Mouse (Mus musculus): ENCODE data around the gene Vwa7. TPM values are rescaled to one million over a fixed set of nuclear protein-coding genes. Genes with fewer than 3 reads are reported as not detected.

The Vwa7 gene
- total RNA-seq, 2 experiments from 2014 or later = 13.1 to 14.1 TPM

DNA sequence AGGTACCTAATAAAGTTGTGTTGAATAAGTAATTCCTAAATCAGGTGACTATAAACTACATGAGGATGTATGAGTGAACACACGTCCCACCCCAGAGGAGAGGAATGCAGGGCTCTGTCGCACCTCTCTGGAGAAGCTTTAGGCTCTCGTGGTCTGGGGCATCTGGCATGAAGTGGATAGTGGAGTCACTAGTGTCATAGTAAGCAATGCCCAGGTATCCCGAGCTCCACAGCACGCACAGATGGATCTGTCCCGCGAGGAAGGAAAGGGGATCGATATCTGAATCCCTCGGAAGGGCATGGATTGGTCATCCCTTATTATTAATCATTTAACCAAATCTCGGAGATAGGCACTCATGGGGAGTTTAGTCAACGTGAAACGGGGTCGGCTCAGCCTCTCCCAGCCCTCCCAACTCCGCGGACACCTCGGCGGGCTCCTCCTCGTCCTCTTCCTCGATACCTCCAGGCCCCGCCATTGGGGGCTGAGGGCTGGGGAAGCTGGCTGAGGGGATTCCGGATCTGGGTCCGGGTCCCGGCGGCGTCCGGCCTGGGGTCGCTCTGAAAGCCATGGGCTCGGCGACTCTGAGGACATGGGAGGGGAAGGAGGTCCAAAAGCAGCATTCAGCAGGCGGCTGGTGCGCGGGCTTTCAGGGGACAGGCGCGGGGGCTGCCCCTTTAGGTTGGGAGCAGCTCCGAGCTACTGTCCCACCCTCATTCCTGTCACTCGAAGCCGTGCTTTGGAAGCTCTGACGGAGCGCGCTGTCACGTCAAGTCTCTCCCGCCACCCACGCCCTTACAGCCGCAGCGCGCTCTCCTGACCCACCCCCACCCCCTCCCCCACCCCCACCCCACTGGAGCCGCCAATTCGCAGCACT lies 29.7 kb downstream of the Vwa7 start:
- no peak for DNase-seq

DNA sequence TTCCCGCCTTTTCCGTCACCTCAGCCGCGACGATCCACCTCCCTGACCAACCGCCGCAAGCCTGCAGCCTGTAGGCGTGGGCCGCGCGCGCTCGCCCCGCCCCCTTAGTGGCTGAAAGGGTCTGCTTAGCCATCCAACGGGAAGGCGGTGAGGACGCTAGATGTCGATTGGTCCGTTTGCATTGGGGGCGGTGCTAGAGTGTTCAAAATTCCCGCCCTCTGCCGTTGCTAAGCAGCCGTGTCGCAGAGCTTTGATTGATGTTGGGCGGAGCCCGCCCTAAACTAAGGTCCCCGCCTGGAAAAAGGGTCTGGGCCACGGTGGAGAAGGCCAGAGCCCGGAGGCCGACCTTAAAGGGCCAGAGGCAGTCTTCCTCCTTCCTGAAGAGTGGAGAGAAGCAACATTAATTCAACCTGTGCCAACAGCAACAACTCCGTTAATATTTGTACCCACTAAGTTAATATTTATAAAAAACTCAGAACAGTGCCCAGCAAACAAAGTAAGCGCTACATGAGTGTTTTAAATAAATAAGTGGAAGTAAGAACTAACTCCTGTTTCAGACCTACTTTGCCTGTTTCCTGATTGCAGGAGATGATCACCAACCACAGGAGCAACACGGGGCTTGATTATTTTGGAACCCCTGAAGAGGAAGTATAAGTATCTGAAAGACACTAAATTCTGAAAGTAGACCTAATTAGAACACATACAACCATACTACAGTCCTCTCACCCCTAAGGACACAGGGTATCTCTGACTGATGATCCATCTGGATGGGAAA lies 30.5 kb downstream of the Vwa7 start, which contains the start of gene Msh5:
TSS of gene Msh5 (minus strand) at position 65 of the 775 bp plus-strand sequence.
- peak; percentile 97 to 98 for DNase-seq

DNA sequence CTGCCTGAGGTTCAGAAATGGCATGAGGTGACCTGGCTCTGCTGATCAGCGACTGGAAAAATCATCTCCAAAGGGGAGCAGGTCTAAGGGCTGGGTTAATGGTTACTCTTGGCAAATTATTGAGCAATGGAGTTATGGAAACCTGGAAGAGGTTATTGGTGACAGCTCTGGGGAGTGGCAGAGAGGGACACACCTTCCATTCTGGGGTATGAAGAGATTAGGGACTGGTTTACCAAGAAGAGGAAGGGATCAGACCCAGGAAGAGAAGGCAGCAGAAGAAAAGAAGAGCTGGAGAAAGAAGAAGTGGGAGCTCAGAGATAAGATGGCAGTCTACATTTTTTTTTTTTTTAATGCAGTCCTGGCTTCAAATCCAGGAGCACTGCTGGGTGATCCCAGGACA lies 31.3 kb downstream of the Vwa7 start:
- peak in 1 of 2 experiments; percentile 34 for DNase-seq

DNA sequence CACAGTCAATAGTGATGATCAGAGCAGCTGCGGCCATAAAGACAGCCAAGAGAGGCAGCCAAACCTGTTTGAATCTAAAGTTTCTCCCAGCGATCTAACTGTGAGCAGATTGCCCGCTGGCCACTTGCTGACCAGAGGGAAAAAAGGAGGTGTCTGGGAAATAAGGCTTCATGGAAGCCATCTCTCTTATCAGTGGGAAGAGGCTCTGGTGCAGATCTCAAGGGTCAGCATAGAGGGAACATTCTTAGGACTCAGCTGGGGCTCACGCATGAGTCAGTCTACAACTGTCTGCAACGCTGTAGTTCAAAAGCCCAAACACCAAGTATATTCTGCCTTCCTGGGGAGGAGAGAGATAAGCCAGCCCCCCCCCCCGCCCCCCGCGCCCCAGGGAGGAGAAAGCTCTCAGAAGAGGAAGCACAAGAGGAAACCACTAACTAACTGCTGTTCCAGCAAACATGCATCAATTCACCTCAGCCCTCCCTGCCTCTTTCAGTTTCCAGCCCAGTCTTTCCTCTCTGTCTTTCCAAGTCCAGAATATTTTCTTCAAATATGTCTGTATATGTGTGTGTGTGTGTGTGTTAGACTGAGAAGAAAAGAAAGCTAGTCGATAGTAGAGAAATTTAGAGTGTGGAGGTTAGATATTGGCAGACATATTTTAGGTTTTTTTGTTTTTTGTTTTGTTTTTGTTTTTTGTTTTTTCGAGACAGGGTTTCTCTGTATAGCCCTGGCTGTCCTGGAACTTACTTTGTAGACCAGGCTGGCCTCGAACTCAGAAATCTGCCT lies 32.0 kb downstream of the Vwa7 start:
- DNase-seq = peak; percentile 61 to 63

DNA sequence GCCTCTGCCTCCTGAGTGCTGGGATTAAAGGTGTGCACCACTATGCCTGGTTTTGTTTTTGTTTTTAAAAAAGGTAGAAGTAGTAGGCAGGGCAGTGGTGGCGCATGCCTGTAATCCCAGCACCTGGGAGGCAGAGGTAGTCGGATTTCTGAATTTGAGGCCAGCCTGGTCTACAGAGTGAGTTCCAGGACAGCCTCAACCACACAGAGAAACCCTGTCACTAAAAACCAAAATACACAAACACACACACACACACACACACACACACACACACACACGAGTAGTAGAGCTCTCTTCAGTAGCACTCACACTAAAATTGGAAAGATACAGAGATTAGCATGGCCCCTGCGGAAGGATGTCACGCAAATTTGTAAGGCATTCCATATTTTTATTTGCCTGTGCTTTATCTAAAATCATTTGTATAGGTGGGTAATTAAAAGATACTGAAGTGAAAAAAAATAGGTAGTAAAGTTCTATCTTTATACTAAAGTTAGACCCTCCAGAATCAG lies 32.6 kb downstream of the Vwa7 start:
- DNase-seq = no peak

DNA sequence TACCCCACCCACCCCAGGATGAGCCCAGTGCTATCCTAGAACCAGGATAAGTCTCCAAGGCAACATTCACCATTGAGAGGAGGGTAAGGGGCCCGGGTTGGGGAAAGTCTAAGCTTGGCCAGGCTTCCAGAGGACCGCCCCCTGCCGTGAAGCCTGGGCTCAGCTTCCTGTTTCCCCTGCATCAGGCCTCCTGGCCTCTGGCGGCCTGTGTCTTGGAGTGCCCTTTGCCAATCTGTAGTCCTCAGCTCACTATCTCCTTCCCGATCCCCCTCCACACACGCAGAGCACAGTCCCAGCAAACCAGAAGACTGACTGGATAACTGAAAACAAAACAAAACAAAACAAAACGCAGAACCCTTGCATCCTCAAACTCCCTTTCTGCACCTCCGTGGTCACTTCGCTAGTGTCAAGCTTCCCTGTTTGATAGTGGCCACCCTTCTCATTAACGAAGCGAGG lies 33.2 kb downstream of the Vwa7 start, which contains the start of gene Clic1:
TSS of gene Clic1 (plus strand) at position 406 of the 456 bp plus-strand sequence.
- peak; percentile 70 to 77 for DNase-seq

DNA sequence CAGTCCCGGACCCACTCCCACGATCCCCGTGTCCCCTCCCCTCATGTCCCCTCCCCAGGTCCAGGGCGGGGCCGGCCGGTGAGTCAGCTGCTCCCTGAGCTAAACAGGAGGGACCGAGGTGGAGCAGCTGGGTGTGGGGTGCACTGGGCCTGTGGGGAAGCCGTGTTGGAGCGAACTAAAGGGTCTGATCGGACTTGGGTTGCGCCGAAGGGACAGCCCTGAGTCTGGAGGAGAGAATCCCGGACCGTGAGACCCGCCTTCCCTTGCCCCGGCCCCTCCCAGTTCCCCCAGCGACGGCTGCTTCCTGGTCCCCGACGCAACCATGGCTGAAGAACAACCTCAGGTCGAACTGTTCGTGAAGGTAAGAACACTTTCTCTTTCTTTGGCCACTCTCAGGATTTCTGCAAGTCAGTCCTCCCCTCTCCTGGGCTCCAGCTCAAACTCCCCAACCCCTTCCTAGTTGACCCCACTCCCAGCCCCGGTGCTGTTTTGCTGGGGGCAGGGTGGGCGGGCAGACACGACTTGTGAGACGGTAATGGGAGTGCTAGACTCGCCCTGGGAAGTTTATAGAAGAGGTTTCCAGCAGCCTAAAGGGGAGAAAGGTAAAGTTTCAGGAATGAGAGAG lies 33.9 kb downstream of the Vwa7 start:
- DNase-seq = peak; percentile 86 to 90

DNA sequence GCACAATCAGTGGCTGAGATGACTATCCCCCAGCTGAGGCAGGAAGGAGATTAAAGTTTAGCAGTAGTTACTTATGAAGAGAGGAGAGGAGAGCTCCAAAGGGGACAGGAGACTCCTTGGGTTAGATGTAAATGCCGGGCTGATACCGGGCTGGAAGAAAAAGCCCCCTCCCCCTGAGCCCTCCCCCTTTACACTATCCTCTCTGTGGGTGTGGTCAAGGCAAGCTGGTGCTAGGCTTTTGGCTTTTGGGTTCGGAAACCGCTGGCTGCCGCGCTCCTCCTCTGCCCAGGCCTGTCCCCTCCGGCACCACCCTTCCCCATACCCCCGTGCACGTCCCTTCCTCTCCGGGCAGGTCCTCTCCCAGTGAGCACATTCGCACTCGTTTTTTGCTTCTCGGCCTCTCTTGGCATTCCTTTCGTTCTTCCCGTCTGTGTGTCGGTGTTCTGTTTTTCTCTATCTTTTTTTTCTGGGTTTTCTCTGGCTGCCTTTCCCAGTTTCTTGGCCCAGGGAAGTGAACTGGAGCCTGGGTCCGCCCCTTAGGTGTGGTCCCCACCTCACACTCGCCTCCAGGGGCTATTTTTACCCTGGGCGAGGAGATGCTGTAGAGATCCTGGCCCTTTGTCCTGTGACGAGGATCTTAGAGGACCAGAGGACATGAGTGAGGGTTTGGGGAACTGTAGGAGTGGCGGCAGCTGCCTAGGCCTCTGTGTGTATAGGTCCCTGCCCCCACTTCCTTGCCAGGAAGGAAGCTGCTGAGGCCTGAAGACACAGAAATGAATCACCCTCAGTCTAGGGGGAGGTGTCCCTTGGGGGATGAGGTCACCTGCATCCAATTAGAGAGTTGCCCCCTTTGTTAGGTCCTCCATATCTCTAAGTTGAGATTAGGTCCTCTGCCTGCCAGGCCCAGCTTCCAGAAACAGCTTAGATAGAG lies 35.0 kb downstream of the Vwa7 start:
- DNase-seq = peak; percentile 85 to 94

DNA sequence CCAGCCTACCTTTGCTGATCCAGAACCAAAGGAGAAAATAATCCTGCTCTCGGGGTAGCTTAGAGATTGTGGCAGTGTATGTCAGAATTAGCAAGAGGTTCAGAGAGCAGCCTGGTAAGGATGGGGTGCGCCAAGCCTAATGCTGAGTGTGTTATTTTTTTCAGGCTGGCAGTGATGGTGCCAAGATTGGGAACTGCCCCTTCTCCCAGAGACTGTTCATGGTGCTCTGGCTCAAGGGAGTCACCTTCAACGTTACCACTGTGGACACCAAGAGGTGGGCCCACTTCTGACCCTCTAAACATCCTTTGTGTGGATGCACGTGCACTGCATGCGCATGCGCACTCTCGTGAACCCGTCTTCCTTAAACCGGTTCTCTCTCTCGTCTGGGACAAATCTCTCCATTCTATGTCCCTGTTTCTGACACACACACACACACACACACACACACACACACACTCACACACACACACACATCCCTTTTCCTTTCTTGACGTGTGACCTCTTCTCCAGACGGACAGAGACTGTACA lies 36.0 kb downstream of the Vwa7 start:
- no peak for DNase-seq

DNA sequence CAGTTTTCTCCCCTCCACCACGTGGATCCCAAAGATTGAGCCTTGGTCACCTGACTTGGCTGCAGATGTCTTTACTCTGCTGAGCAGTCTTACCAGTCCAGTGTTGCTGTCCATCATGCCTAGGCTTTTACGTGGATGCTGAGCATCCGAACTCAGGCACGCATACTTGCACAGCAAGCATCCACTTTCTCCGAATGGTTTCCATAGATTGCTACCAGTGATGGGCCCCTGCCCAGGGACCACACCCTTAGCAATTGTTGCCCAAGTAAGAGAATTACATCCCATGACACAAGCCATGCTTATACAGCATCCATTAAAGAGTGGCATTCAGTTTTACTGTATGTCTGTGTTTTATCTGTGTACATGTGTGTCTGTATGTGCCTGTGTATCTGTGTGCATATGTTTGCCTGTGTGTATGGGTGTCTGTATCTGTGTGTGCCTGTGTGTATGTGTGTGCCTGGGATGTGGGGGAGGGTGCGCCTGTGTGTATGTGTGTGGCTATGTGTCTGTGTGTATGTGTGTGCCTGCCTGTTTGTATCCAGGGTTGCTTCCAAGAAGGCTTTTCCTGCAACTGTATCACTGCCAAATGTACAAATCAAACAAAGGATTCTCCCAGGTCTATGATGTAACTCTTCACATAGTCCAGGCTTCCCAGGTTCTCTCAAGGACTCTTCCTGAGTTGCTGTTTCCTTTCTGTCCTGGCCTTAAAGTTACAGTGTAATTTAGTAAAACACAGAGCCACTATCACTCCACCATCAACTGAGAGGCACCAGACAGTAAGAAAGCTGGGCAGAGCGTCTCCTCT lies 39.5 kb downstream of the Vwa7 start:
- no peak for DNase-seq

DNA sequence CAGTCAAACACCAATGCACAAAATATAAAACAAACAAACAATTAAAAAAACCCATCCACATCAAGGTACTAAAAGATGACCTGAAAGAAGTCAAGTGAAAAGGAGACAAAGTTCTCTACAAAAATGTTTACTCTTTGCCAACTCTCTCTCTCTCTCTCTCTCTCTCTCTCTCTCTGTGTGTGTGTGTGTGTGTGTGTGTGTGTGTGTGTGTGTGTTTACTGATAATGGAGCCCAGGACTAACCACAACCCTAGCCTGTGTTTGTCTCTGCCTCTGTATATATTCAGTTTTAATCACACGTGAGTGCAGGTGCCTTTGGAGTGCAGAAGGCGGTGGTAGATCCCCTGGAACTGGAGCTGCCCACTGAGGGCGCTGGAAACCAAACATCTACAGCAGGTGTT lies 40.7 kb downstream of the Vwa7 start:
- DNase-seq = no peak

DNA sequence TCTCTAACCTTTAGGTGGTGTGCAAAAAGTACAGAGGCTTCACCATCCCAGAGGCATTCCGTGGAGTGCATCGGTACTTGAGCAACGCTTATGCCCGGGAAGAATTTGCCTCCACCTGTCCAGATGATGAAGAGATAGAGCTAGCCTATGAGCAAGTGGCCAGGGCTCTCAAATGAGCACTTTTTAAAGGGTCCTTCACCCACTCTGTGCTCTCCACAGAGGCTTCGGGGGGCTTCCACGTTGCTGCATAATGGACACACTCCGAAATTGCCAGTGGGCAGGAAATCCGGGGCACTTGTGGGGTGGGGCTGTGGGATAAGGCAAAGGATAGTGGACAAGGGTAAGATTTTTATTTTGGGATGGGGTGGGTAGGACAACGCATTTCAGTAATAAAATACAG lies 41.9 kb downstream of the Vwa7 start:
- no peak for DNase-seq

DNA sequence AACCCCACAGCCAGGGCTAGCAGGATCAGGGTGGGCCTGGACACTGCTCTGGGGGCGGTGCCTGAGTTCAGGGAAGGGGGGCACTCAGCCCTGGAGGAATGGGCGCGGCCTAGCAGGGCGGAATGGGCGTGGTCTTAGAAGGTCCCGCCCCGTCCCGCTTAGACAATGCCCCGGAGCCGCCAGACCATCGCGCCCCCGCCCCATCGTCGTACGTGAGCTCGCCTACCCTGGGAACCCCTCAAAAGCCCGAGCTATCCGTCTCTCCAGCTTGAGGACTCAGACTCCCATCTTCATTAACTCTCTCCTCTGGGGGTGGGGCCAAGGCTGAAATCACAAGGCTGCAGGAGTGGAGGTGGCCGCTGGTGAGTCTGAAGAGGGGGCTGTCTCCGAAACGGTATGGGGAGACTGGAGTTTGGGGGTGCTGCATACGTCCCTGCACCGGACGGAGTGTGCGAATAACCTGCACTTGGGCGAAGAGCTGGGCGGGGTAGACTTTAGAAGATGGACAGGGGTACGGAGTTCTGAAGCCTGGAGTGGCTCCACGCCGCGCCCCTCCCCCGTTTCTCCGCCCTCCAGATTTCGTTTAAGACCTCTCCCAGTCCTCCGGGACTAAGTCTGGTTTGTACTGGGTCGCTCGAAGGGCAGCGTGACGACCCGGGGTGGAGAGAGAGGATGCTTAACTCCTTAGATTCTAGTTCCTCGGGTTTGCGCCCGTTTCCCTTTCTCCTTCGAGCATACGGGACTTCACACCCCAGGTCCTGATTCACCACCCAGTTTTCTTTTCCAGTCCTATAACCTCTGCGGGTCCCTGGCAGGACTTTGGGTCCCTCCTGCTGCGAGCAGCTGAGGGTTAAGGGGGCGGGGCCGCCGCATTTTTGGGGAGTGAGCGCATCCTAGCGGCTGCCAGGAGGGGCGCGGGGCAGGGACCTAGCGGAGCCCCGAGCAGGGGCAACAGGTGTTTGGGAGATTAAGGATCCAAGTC lies 42.8 kb downstream of the Vwa7 start, which contains the start of gene Ddah2:
TSS of gene Ddah2 (plus strand) at position 125 of the 982 bp plus-strand sequence.
- peak; percentile 93 to 94 for DNase-seq

DNA sequence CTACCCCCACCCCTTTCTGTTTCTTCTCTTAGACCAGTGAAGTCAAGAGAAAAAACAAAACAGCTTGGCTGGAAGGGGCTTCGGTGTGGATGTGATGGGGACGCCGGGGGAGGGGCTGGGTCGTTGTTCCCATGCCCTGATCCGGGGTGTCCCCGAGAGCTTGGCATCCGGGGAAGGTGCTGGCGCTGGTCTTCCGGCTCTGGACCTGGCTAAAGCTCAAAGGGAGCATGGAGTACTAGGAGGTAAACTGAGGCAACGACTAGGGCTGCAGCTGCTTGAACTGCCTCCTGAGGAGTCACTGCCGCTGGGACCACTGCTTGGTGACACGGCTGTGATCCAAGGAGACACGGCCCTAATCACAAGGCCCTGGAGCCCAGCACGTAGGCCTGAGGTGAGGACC lies 43.7 kb downstream of the Vwa7 start:
- no peak for DNase-seq

DNA sequence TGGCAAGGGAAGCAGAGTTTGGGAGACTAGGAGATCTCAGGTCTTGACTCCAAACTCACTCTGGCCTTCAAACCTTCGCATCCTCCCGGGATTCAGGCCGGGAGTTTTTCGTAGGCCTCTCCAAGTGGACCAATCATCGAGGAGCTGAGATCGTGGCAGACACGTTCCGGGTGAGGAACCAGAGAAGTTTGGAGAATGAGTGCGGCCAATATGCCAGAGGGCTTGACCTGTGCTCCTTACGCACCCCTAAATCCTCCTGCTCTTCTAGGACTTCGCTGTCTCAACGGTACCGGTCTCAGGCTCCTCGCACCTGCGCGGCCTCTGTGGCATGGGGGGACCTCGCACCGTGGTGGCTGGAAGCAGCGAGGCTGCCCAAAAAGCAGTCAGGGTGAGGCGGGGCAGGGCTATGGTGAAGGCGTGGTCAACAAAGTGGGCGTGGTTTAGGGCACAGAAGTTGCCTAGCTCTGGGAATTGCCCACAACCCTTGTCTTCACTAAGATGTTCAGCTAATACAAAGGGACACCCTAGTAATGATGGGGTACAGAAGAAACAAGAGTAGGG lies 44.4 kb downstream of the Vwa7 start:
- DNase-seq = peak; percentile 27 to 41

DNA sequence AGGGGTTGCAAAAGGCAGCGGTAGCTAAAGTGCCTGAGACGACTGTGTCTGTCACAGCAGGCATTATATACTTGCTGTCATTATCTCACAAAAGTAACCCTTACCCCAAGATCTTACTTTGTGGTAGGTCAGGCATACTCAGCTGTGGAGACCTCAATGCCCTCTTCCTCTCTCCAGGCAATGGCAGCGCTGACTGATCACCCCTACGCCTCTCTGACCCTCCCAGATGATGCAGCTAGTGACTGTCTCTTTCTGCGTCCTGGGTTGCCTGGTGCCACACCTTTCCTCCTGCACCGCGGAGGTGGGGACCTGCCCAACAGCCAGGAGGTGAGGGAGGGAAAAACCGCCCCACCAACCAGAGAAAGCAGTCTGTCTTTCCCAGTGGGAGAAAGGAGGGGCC lies 44.9 kb downstream of the Vwa7 start:
- no peak for DNase-seq

DNA sequence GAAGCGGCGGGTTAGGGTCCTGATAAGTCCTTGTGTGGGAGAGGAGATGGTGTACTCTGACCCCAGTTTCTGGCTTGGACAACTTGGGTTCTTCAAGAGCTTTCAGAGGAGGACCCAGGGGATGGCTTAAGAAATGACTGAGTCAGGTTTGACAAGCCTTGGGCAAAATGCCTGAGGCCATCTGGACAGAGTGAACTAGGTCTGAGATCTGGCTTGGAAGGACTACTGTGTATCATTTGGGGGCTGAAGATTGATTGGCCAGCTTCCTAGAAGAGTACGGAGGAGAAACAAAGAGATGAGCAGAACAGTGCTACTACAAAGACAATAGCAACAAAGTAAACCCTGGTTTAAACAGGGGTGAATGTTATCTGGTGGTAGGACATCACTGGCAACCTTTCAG lies 47.1 kb downstream of the Vwa7 start:
- DNase-seq = peak; percentile 38 to 40
